Mouse (Mus musculus): ENCODE results near the gene Cadps.

DNA sequence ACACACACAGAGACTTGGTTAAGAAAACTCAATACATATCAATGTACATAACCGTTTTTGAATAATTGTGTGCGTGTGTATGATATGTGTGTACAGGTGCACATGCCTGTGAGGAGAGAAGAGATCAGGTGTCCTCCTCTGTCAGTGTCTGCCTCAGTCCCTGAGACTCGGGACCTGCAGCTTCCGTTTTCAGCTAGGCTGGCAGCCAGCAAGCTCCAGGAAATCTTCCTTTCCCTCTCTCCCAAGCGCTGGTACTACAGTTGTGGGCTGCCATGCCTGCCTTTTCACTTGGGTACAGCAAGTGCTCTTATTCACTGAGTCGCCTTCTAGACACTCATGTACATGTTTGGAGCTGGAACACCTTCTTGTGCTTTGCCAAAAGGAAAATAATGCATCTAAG, 435.7 kb downstream of the Cadps start:
- TF ChIP-seq CTCF (IDR thresholded peaks at IDR 0.05; ENCODE audit: low read depth, low read length) = no peak
- TF ChIP-seq POLR2A (IDR thresholded peaks at IDR 0.05; ENCODE audit: extremely low read depth, insufficient read depth, low read length) = no peak
